Mouse (Mus musculus) lung, postnatal 0 days (tissue): ENCODE measurements at regions not wholly inside any gene's neighbourhood (a gene's known extent, or its start where the extent isn't known, plus 50 kb on each side); places are given as distances from the start of the nearest gene placed in this dataset.

Experiments
- ATAC-seq: fragments of 200-750 bp; cut with Nextera tagmentation; 2 replicates; pipeline ENCODE4 v1.8.0; 2017; ENCODE audit warnings: moderate library complexity
- DNase-seq: peaks from one replicate; pipeline ENCODE4 v3.0.0-alpha.2; 2016; ENCODE audit warnings: low spot score
- H3K27ac ChIP-seq: fragments of 300-500 bp; sonication (generic); 2 replicates; pipeline ENCODE4 v1.5.1; 2014; ENCODE audit warnings: antibody characterized with exemption, mild to moderate bottlenecking, low read length, mixed read lengths
- H3K27me3 ChIP-seq: fragments of 300-500 bp; sonication (generic); replicated peaks from 2 replicates; pipeline ENCODE4 v1.6.1; 2014; ENCODE audit warnings: low read length, mixed read lengths; ENCODE audit not compliant: insufficient read depth
- H3K36me3 ChIP-seq: fragments of 300-500 bp; sonication (generic); 2 replicates; pipeline ENCODE4 v1.6.1; 2014; ENCODE audit warnings: low read length, mixed read lengths; ENCODE audit not compliant: insufficient read depth
- H3K4me1 ChIP-seq: fragments of 300-500 bp; sonication (generic); 2 replicates; pipeline ENCODE4 v1.6.1; 2014; ENCODE audit warnings: antibody characterized with exemption, low read depth, low read length, mixed read lengths; ENCODE audit not compliant: insufficient read depth
- H3K4me2 ChIP-seq: fragments of 300-500 bp; sonication (generic); replicated peaks from 2 replicates; pipeline ENCODE4 v1.6.1; 2014; ENCODE audit warnings: low read depth, mild to moderate bottlenecking, low read length, moderate library complexity, mixed read lengths
- H3K4me3 ChIP-seq: fragments of 300-500 bp; sonication (generic); 2 replicates; pipeline ENCODE4 v1.5.1; 2014; ENCODE audit warnings: low read depth, low read length
- H3K9ac ChIP-seq: fragments of 300-500 bp; sonication (generic); replicated peaks from 2 replicates; pipeline ENCODE4 v1.6.1; 2014; ENCODE audit warnings: low read depth, mild to moderate bottlenecking
- H3K9me3 ChIP-seq: fragments of 300-500 bp; sonication (generic); 2 replicates; pipeline ENCODE4 v1.6.1; 2016; ENCODE audit warnings: low read length, mixed read lengths
- CTCF ChIP-seq: IDR thresholded peaks from 2 replicates; pipeline ENCODE4 v1.5.1; 2016; ENCODE audit warnings: antibody characterized with exemption, mild to moderate bottlenecking
- EP300 ChIP-seq: IDR thresholded peaks from 2 replicates; pipeline ENCODE4 v1.6.1; 2016; ENCODE audit warnings: antibody characterized with exemption, mild to moderate bottlenecking, control low read depth
- WGBS: fragments of 180-500 bp; shearing (Covaris S2); extraction: QIAGEN DNeasy Blood & Tissue Kit; methylation state at CpG from one replicate; pipeline ENCODE4 v1.1.7; 2014; 5-methylcytosine and 5-hydroxymethylcytosine counted together

DNA sequence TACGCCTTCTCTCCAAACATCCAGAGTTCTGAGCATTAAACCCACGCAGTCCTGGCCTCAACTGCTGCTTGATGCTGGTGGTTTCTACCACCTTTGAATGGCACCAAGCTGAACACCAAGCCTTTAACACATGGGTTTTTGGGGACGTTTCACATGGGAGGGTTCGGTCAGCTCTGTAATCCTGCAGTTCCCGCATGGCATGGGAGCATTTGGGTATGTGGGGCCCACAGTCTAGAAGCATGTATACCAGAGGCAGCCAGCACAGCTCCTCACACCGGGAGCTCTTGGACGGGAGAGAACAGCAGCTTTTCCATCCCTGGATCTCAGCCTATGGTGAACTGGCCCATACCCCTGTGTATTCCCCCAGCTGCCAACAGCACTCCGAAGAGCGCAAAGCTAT lies 55.9 kb upstream of the Dap start:
- no peak overlapping the region for H3K9ac ChIP-seq
- DNase-seq, result no peak
- WGBS, result 87% methylated on average over 9 of the region's 9 CpGs

GRCm38 (mm10) chr15:31173309-31174115 lies 50.6 kb upstream of the Dap start:
- ATAC-seq, result no peak
- no peak overlapping the region for H3K4me2 ChIP-seq
- no peak for DNase-seq
- H3K27me3 ChIP-seq, result no peaks in the 10 kb centered on the region
- no peak overlapping the region for H3K9ac ChIP-seq
- no peaks in the 10 kb centered on the region for H3K36me3 ChIP-seq
- no peaks in the 10 kb centered on the region for H3K4me1 ChIP-seq
- H3K9me3 ChIP-seq, result no peaks in the 10 kb centered on the region
- no peak overlapping the region for H3K27ac ChIP-seq
- 73% methylated on average over 6 of the region's 6 CpGs for WGBS
- H3K4me3 ChIP-seq, result no peak overlapping the region
- TF ChIP-seq CTCF (no peak), EP300 (no peak)

More for the DNA sequence above, 55.9 kb upstream of the Dap start:
- Histone ChIP-seq H3K27ac (no peak overlapping the region), H3K36me3 (no peaks in the 10 kb centered on the region), H3K27me3 (no peaks in the 10 kb centered on the region), H3K4me2 (no peak overlapping the region), H3K4me1 (no peaks in the 10 kb centered on the region), H3K9me3 (no peaks in the 10 kb centered on the region), H3K4me3 (no peak overlapping the region)
- ATAC-seq, result no peak
- no peak for TF ChIP-seq CTCF
- TF ChIP-seq EP300, result no peak
